Mouse (Mus musculus) heart, embryonic 13.5 days (tissue): Measurements from ENCODE around the gene Elf3. TPM values are rescaled to one million over a fixed set of nuclear protein-coding genes. Genes with fewer than 3 reads are reported as not detected.
"Not testable (repeated sequence)": the region's sequence is repeated elsewhere in the genome, so short reads cannot be mapped to it uniquely, and the experiment has no call there.

Experiments
- ATAC-seq: fragments of 200-750 bp; cut with Nextera tagmentation; 2 replicates; pipeline ENCODE4 v1.8.0; 2017; ENCODE audit warnings: moderate TSS enrichment; ENCODE audit not compliant: insufficient number of reproducible peaks, low FRiP score, low TSS enrichment; ENCODE audit errors: extremely low read depth
- H3K27ac ChIP-seq: fragments of 300-500 bp; sonication (generic); replicated peaks from 2 replicates; pipeline ENCODE4 v1.5.1; 2015; ENCODE audit warnings: moderate library complexity, mild to moderate bottlenecking, inconsistent platforms
- H3K27me3 ChIP-seq: fragments of 300-500 bp; sonication (generic); replicated peaks from 2 replicates; pipeline ENCODE4 v1.6.1; 2015; ENCODE audit warnings: mild to moderate bottlenecking, inconsistent platforms
- H3K36me3 ChIP-seq: fragments of 300-500 bp; sonication (generic); 2 replicates; pipeline ENCODE4 v1.6.1; 2015; ENCODE audit warnings: mild to moderate bottlenecking, inconsistent platforms
- H3K4me1 ChIP-seq: fragments of 300-500 bp; sonication (generic); 2 replicates; pipeline ENCODE4 v1.6.1; 2015; ENCODE audit warnings: inconsistent platforms
- H3K4me2 ChIP-seq: fragments of 300-500 bp; sonication (generic); 2 replicates; pipeline ENCODE4 v1.6.1; 2015; ENCODE audit warnings: inconsistent platforms, mild to moderate bottlenecking, moderate library complexity
- H3K4me3 ChIP-seq: fragments of 300-500 bp; sonication (generic); 2 replicates; pipeline ENCODE4 v1.5.1; 2015; ENCODE audit warnings: moderate library complexity, mild to moderate bottlenecking, inconsistent platforms
- H3K9ac ChIP-seq: fragments of 300-500 bp; sonication (generic); 2 replicates; pipeline ENCODE4 v1.6.1; 2015; ENCODE audit warnings: inconsistent platforms, mild to moderate bottlenecking, moderate library complexity
- H3K9me3 ChIP-seq: fragments of 300-500 bp; sonication (generic); 2 replicates; pipeline ENCODE4 v1.6.1; 2016; ENCODE audit warnings: inconsistent platforms
- WGBS: fragments of 180-500 bp; shearing (Covaris S2); methylation state at CpG from one replicate; pipeline ENCODE4 v1.1.7; 2015; ENCODE audit warnings: mixed read lengths; 5-methylcytosine and 5-hydroxymethylcytosine counted together
- polyA plus RNA-seq: library from polyadenylated mRNA; unstranded; fragments of >200 nt; fragmentation: Nextera tagmentation; extraction: Ambion mirVana; gene quantifications from 2 replicates; pipeline ENCODE4 v1.2.1, GENCODE M21; 2015

Elf3 gene
- polyA plus RNA-seq, 1 experiment from 2014 or later: 0.86 TPM

- no peak overlapping the region for H3K4me3 ChIP-seq
- peaks cover 3% of the 10 kb centered on the region; the same call in 1 of the 2 replicates for H3K4me1 ChIP-seq
- 66% methylated on average over 5 of the region's 5 CpGs for WGBS
- H3K4me2 ChIP-seq: no peak overlapping the region
- no peak for ATAC-seq
- H3K9me3 ChIP-seq: no peaks in the 10 kb centered on the region
- no peaks in the 10 kb centered on the region for H3K27me3 ChIP-seq
- H3K9ac ChIP-seq: no peak overlapping the region
- peaks cover 84% of the 10 kb centered on the region for H3K36me3 ChIP-seq
- no peak overlapping the region for H3K27ac ChIP-seq
These were observed 7.5 kb upstream of the Elf3 start for GRCm38 (mm10) chr1:135265834-135266233.

GRCm38 (mm10) chr1:135263316-135263715, 4.9 kb upstream of the Elf3 start:
- Histone ChIP-seq H3K36me3 (peaks cover 67% of the 10 kb centered on the region), H3K4me1 (peaks cover 24% of the 10 kb centered on the region), H3K9me3 (no peaks in the 10 kb centered on the region), H3K4me2 (no peak overlapping the region), H3K27me3 (0 out of 2 replicates have a peak, but pooled peaks cover 3% of the 10 kb centered on the region), H3K9ac (no peak overlapping the region), H3K27ac (no peak overlapping the region), H3K4me3 (no peak overlapping the region)
- no peak for ATAC-seq
- 75% methylated on average over 9 of the region's 9 CpGs for WGBS

GRCm38 (mm10) chr1:135262329-135262728, 4.0 kb upstream of the Elf3 start:
- H3K4me1 ChIP-seq: peaks cover 28% of the 10 kb centered on the region
- no peak for ATAC-seq
- H3K9me3 ChIP-seq: no peaks in the 10 kb centered on the region
- H3K27me3 ChIP-seq: peaks cover 13% of the 10 kb centered on the region
- no peak overlapping the region for H3K9ac ChIP-seq
- peaks cover 60% of the 10 kb centered on the region for H3K36me3 ChIP-seq
- 75% methylated on average over 3 of the region's 3 CpGs for WGBS
- no peak overlapping the region for H3K27ac ChIP-seq
- no peak overlapping the region for H3K4me3 ChIP-seq
- no peak overlapping the region for H3K4me2 ChIP-seq

DNA sequence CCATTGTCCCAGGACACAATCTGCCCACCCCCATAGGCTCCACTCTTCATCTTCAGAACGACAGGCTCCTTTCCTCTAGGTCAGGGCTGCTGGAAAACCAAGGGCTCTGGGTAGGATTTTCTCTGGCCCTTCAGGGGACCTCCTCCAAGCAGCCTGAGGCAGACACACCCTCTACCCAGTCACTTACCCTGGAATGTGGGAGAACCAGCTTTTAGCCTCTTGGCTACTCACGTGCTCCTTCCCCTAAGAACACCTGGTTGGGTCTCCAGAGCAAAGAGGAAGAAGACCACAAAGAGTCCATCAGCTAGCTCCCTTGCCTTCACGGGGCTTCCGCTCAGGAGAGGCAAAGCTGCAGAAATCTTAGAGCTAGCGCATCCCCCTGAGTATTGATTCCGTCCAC, 2.6 kb upstream of the Elf3 start:
- Histone ChIP-seq H3K4me1 (peaks cover 28% of the 10 kb centered on the region), H3K27me3 (peaks cover 27% of the 10 kb centered on the region), H3K4me3 (no peak overlapping the region), H3K9ac (no peak overlapping the region), H3K36me3 (peaks cover 46% of the 10 kb centered on the region), H3K9me3 (no peaks in the 10 kb centered on the region), H3K4me2 (no peak overlapping the region), H3K27ac (peak overlapping the region; percentile 33)
- no peak for ATAC-seq
- 67% methylated on average over 6 of the region's 6 CpGs for WGBS

DNA sequence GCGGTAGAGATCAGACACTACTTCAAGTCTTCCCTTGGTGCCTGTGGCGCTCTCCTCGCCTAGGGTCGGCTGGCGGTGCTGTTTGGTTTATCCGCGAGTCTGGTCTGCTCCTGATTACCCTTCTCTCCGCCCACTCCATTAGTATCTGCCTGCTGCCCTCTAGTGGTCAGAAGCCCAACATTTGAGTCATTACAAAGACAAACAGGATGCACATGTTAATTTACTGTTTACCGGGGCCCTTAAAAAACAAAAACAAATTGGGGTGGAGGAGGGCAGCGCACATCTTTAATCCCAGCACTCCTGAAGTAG, 714 bp upstream of the Elf3 start:
- peak overlapping the region; percentile 33; the same call in 1 of the 2 replicates for H3K27ac ChIP-seq
- H3K4me2 ChIP-seq: peak overlapping the region; percentile 68
- 3% methylated on average over 10 of the region's 10 CpGs for WGBS
- peaks cover 28% of the 10 kb centered on the region for H3K4me1 ChIP-seq
- peaks cover 28% of the 10 kb centered on the region for H3K36me3 ChIP-seq
- H3K27me3 ChIP-seq: peaks cover 45% of the 10 kb centered on the region
- H3K4me3 ChIP-seq: peak overlapping the region; percentile 37
- 0 out of 2 replicates have a peak, but pooled peaks have one; percentile 47 for ATAC-seq
- H3K9me3 ChIP-seq: no peaks in the 10 kb centered on the region
- peak overlapping the region; percentile 74 for H3K9ac ChIP-seq

DNA sequence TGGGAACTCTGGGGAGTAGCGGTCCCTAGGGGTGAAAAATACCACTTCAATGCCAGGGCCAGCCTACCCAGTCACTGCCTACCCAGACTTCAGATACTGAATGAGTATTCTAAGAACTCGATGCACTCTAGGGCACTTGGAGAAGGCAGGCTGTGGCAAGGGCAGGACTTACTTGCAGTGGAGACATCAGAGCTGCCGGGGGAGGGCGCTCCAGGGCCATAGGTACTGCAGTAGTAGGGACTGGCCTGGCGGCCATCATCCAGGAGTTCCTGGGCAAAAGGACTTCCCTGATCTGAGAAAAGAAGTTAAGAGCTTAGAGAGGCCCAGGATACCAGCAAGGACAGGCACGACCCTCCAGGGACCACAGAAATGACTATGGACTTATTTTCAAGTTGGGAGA, 2.1 kb downstream of the Elf3 start:
- H3K9ac ChIP-seq: no peak overlapping the region
- no peak for ATAC-seq
- peaks cover 36% of the 10 kb centered on the region for H3K4me1 ChIP-seq
- WGBS: 71% methylated on average over 6 of the region's 6 CpGs
- H3K4me2 ChIP-seq: no peak overlapping the region
- H3K4me3 ChIP-seq: no peak overlapping the region
- H3K36me3 ChIP-seq: 0 out of 2 replicates have a peak, but pooled peaks cover under 1% of the 10 kb centered on the region
- H3K27ac ChIP-seq: no peak overlapping the region
- peaks cover 58% of the 10 kb centered on the region for H3K27me3 ChIP-seq
- H3K9me3 ChIP-seq: no peaks in the 10 kb centered on the region

- WGBS: 25% methylated on average over 4 of the region's 4 CpGs
These were observed 5.5 kb downstream of the Elf3 start for GRCm38 (mm10) chr1:135252854-135253253.

GRCm38 (mm10) chr1:135251405-135251804, 7.0 kb downstream of the Elf3 start:
- Histone ChIP-seq H3K4me2 (no peak overlapping the region), H3K4me1 (peaks cover 19% of the 10 kb centered on the region), H3K27me3 (peaks cover 76% of the 10 kb centered on the region), H3K9me3 (no peaks in the 10 kb centered on the region), H3K27ac (no peak overlapping the region), H3K36me3 (no peaks in the 10 kb centered on the region), H3K9ac (no peak overlapping the region), H3K4me3 (no peak overlapping the region)
- 78% methylated on average over 8 of the region's 8 CpGs for WGBS
- no peak for ATAC-seq

More at GRCm38 (mm10) chr1:135252854-135253253, 5.5 kb downstream of the Elf3 start:
- Histone ChIP-seq H3K27me3 (peaks cover 76% of the 10 kb centered on the region), H3K4me1 (peaks cover 19% of the 10 kb centered on the region), H3K36me3 (no peaks in the 10 kb centered on the region), H3K4me2 (no peak overlapping the region), H3K9ac (no peak overlapping the region), H3K9me3 (no peaks in the 10 kb centered on the region), H3K4me3 (no peak overlapping the region), H3K27ac (no peak overlapping the region)
- ATAC-seq: no peak

DNA sequence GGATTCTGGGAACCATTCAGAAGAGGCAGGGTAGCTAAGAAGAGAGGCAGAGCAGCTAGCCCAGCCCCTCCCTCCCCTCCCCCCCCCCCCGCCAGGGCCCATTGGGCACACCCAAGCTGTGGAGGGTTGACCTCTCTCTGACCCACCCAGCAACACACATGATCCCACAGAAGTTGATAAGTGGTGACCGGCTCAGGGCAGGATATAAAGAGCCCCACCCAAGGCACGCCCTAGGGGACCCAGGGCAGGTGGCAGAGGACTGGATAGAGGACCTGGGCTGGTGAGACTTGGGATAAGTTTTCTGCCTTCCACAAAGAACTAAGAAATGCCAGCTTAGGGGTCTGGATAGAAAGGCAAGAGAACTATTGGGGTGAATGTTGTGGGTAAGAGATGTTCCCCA, 7.7 kb downstream of the Elf3 start:
- peaks cover 71% of the 10 kb centered on the region for H3K27me3 ChIP-seq
- no peak overlapping the region for H3K4me2 ChIP-seq
- H3K9me3 ChIP-seq: no peaks in the 10 kb centered on the region
- H3K9ac ChIP-seq: no peak overlapping the region
- ATAC-seq: no peak
- H3K4me1 ChIP-seq: peaks cover 19% of the 10 kb centered on the region
- H3K27ac ChIP-seq: no peak overlapping the region
- 55% methylated on average over 2 of the region's 3 CpGs for WGBS
- H3K36me3 ChIP-seq: no peaks in the 10 kb centered on the region
- H3K4me3 ChIP-seq: no peak overlapping the region

GRCm38 (mm10) chr1:135248434-135248850, 9.9 kb downstream of the Elf3 start:
- peaks cover 19% of the 10 kb centered on the region for H3K4me1 ChIP-seq
- peaks cover 51% of the 10 kb centered on the region for H3K27me3 ChIP-seq
- WGBS: 13% methylated on average over 15 of the region's 15 CpGs
- no peak for ATAC-seq
- no peak overlapping the region for H3K9ac ChIP-seq
- H3K36me3 ChIP-seq: no peaks in the 10 kb centered on the region
- H3K9me3 ChIP-seq: no peaks in the 10 kb centered on the region
- H3K4me3 ChIP-seq: peak overlapping the region; percentile 17; the same call in 1 of the 2 replicates
- peak overlapping the region; percentile 49 for H3K4me2 ChIP-seq
- no peak overlapping the region for H3K27ac ChIP-seq

DNA sequence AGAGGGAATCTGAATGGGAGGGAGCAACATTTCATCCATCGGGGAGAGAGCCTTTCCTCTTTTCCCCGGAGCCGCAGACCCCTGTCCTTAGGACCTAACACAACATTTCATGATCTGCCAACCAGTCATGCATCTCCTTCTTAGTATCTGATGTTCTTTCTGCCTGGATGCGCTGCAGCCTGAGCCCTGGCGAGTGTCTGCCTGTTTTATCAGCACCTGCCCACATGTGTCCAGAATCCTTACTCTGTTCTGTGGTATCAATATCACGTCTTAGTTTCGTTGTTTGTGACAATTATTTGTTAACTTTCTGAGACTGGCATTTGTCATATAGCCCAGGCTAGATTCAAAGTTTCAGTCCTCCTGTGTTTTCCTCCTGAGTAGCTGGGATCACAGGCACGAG, 14.4 kb downstream of the Elf3 start:
- no peaks in the 10 kb centered on the region for H3K9me3 ChIP-seq
- no peak overlapping the region for H3K27ac ChIP-seq
- H3K9ac ChIP-seq: no peak overlapping the region
- no peak overlapping the region for H3K4me3 ChIP-seq
- peaks cover 31% of the 10 kb centered on the region for H3K27me3 ChIP-seq
- no peak for ATAC-seq
- 72% methylated on average over 8 of the region's 8 CpGs for WGBS
- H3K4me2 ChIP-seq: no peak overlapping the region
- peaks cover 6% of the 10 kb centered on the region for H3K4me1 ChIP-seq
- H3K36me3 ChIP-seq: no peaks in the 10 kb centered on the region

DNA sequence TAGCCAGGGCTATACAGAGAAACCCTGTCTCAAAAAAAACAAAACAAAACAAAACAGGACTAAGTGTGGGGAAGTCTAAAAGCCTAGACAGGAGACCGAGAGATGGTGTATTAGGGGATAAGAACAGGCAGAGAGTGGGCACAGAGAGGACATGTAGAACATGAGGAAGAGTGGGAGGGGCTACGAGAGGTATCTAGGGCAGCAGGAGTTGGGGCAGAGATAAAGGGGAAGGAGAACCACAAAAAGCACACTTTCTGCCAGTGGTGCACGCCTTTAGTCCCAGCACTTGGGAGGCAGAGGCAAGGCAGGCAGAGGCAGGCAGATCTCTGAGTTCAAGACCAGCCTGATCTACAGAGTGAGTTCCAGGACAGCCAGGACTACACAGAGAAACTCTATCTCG, 18.2 kb downstream of the Elf3 start:
- H3K9ac ChIP-seq, H3K27me3 ChIP-seq, H3K27ac ChIP-seq, H3K4me3 ChIP-seq, H3K4me2 ChIP-seq, H3K36me3 ChIP-seq, ATAC-seq, H3K9me3 ChIP-seq, H3K4me1 ChIP-seq: not testable (repeated sequence)
- 65% methylated on average over 4 of the region's 4 CpGs for WGBS
